Mouse (Mus musculus): ENCODE results near the gene 4933406M09Rik. TPM values are rescaled to one million over a fixed set of nuclear protein-coding genes. Genes with fewer than 3 reads are reported as not detected.
A peak's percentile ranks its signal among the peaks of the same experiment; 100 is the strongest.

Gene 4933406M09Rik
- polyA plus RNA-seq, 1 experiment from 2014 or later, result not detected

DNA sequence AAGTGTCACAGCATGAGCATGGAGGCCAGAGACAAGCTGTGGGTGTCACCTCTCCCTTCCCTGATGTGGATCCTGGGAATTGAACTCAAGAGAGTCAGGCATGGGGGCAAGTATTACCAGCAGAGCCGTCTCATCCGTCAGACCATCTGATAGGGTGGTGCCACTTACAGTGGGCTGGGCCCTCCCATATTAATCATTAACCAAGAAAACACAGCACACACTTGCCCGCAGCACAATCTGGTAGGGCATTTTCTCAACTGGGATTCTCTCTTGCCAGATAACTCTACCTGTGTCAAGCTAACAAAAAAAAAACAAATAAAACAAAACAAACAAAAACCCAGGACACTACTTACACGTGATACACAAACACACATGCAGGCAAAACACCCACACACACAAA is 28.3 kb upstream of the 4933406M09Rik start:
- H3K36me3 ChIP-seq (ENCODE audit: insufficient read depth, low read length), result peaks cover 34% of the 10 kb centered on the region
- peaks cover 8% of the 10 kb centered on the region for H3K4me1 ChIP-seq (replicated peaks; ENCODE audit: insufficient read depth, low read length)
- 60% methylated on average over 4 of the region's 4 CpGs for WGBS
- ATAC-seq (replicated peaks; ENCODE audit: low FRiP score, low read depth) (no peak), DNase-seq (ENCODE audit: low spot score) (no peak)
- no peak overlapping the region for H3K4me2 ChIP-seq (ENCODE audit: low read length)
- no peak for TF ChIP-seq CTCF (IDR thresholded peaks at IDR 0.05; ENCODE audit: low read depth)
- no peak overlapping the region for H3K4me3 ChIP-seq (replicated peaks; ENCODE audit: low read depth, low read length)
- no peaks in the 10 kb centered on the region for H3K9me3 ChIP-seq (replicated peaks; ENCODE audit: low read length)
- no peaks in the 10 kb centered on the region for H3K27me3 ChIP-seq (ENCODE audit: insufficient read depth, low read length)
- no peak overlapping the region for H3K9ac ChIP-seq (ENCODE audit: low read depth, low read length)
- H3K27ac ChIP-seq, result no peak overlapping the region

DNA sequence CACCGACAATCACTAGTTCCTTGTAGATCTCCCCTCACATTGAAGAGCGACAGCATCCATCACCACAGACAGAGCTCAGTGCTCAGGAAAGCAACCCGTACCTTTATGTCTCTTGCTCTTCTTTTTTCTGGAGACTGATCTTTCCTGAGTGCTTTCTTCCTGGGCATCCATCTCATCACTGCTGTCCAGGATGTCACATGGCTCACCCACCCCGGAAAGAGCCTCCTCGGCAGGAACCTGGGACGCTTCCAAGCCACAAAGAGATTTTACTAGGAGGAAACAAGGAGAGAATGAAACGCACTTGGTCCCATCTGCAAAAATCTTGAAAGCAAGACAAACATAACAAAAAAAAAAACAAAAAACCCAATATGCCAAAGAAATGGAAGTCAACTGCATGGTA is 25.1 kb upstream of the 4933406M09Rik start:
- H3K4me3 ChIP-seq (replicated peaks; ENCODE audit: low read depth, low read length), result peak overlapping the region; percentile 89; the same call in 1 of the 2 replicates
- ATAC-seq (replicated peaks; ENCODE audit: low FRiP score, low read depth) (no peak), DNase-seq (ENCODE audit: low spot score) (no peak)
- no peak overlapping the region for H3K27ac ChIP-seq
- H3K9ac ChIP-seq (ENCODE audit: low read depth, low read length), result peak overlapping the region; percentile 97
- H3K4me2 ChIP-seq (ENCODE audit: low read length), result peak overlapping the region; percentile 82
- H3K4me1 ChIP-seq (replicated peaks; ENCODE audit: insufficient read depth, low read length), result peaks cover 8% of the 10 kb centered on the region
- TF ChIP-seq CTCF (IDR thresholded peaks at IDR 0.05; ENCODE audit: low read depth), result no peak
- no peaks in the 10 kb centered on the region for H3K27me3 ChIP-seq (ENCODE audit: insufficient read depth, low read length)
- H3K9me3 ChIP-seq (replicated peaks; ENCODE audit: low read length), result no peaks in the 10 kb centered on the region
- WGBS, result 73% methylated on average over 7 of the region's 7 CpGs
- 0 out of 2 replicates have a peak, but pooled peaks cover 15% of the 10 kb centered on the region for H3K36me3 ChIP-seq (ENCODE audit: insufficient read depth, low read length)

- H3K9ac ChIP-seq (ENCODE audit: low read depth, low read length), result peak overlapping the region; percentile 97
- peak overlapping the region; percentile 82 for H3K4me2 ChIP-seq (ENCODE audit: low read length)
- no peak for TF ChIP-seq CTCF (IDR thresholded peaks at IDR 0.05; ENCODE audit: low read depth)
- H3K4me3 ChIP-seq (replicated peaks; ENCODE audit: low read depth, low read length), result peak overlapping the region; percentile 89
- DNase-seq (ENCODE audit: low spot score) (no peak), ATAC-seq (replicated peaks; ENCODE audit: low FRiP score, low read depth) (peak; percentile 78)
- H3K27ac ChIP-seq, result peak overlapping the region; percentile 88
- H3K27me3 ChIP-seq (ENCODE audit: insufficient read depth, low read length), result no peaks in the 10 kb centered on the region
- 1% methylated on average over 42 of the region's 44 CpGs for WGBS
- peaks cover 8% of the 10 kb centered on the region for H3K4me1 ChIP-seq (replicated peaks; ENCODE audit: insufficient read depth, low read length)
- 0 out of 2 replicates have a peak, but pooled peaks cover 9% of the 10 kb centered on the region for H3K36me3 ChIP-seq (ENCODE audit: insufficient read depth, low read length)
- H3K9me3 ChIP-seq (replicated peaks; ENCODE audit: low read length), result no peaks in the 10 kb centered on the region
Measured at GRCm38 (mm10) chr1:134361195-134361856, 24.4 kb upstream of the 4933406M09Rik start.

DNA sequence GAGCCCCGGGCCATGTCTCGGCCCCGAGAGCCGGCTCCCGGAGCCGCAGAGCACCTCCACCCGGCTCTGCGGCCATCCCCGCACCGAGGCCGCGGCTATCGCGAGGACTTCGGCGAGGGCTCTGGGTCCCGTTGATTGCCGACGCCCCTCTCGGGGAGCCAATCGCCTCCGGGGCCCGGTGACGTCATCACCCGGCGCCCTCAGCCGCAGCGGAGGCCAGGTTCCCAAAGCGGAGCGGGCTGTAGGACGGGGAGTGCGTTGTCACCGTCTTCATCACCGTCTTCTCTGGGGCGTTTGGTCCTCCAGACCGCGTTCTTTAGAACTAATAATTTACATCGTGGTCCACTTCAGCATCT is 23.9 kb upstream of the 4933406M09Rik start, which contains the start of gene Tmem183a:
Gene Tmem183a (minus strand): TSS at position 123 of the 356 bp plus-strand sequence.
- Histone ChIP-seq H3K27ac (peak within 1 kb of the TSS; percentile 88), H3K9me3 (replicated peaks; ENCODE audit: low read length) (no peaks in the 10 kb centered on the region), H3K27me3 (ENCODE audit: insufficient read depth, low read length) (no peaks in the 10 kb centered on the region), H3K4me2 (ENCODE audit: low read length) (peak within 1 kb of the TSS; percentile 82), H3K36me3 (ENCODE audit: insufficient read depth, low read length) (0 out of 2 replicates have a peak, but pooled peaks cover 7% of the 10 kb centered on the region), H3K9ac (ENCODE audit: low read depth, low read length) (peak within 1 kb of the TSS; percentile 97), H3K4me3 (replicated peaks; ENCODE audit: low read depth, low read length) (peak within 1 kb of the TSS; percentile 89), H3K4me1 (replicated peaks; ENCODE audit: insufficient read depth, low read length) (peaks cover 8% of the 10 kb centered on the region)
- under 1% methylated on average over 38 of the region's 38 CpGs for WGBS
- peak; percentile 96 for DNase-seq (ENCODE audit: low spot score)
- no peak for TF ChIP-seq CTCF (IDR thresholded peaks at IDR 0.05; ENCODE audit: low read depth)
- ATAC-seq (replicated peaks; ENCODE audit: low FRiP score, low read depth), result peak; percentile 97

DNA sequence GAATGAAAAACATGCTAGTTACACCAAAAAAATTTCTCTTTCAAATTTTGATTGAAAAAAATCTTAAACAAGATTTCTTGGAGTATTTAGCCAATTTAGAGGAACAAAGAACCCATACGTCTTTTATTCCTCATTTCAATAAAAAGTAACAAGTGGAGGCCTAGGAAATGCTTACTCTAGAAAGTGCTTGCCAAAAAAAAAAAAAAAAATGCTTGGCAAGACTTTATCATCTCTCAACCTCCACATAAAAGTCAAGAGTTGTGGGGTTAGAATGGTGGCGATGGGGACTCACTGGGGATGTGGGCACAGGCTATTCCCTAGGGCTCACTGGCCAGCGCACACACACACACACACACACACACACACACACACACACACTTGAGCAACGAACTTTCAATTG is 22.5 kb upstream of the 4933406M09Rik start:
- no peak for DNase-seq (ENCODE audit: low spot score)
- TF ChIP-seq CTCF (IDR thresholded peaks at IDR 0.05; ENCODE audit: low read depth), result no peak
- 0 out of 2 replicates have a peak, but pooled peaks cover 5% of the 10 kb centered on the region for H3K36me3 ChIP-seq (ENCODE audit: insufficient read depth, low read length)
- H3K9ac ChIP-seq (ENCODE audit: low read depth, low read length), result no peak overlapping the region
- no peak overlapping the region for H3K4me2 ChIP-seq (ENCODE audit: low read length)
- no peaks in the 10 kb centered on the region for H3K9me3 ChIP-seq (replicated peaks; ENCODE audit: low read length)
- 77% methylated on average over 4 of the region's 4 CpGs for WGBS
- H3K4me1 ChIP-seq (replicated peaks; ENCODE audit: insufficient read depth, low read length), result peaks cover 8% of the 10 kb centered on the region
- no peak for ATAC-seq (replicated peaks; ENCODE audit: low FRiP score, low read depth)
- no peak overlapping the region for H3K27ac ChIP-seq
- no peak overlapping the region for H3K4me3 ChIP-seq (replicated peaks; ENCODE audit: low read depth, low read length)
- H3K27me3 ChIP-seq (ENCODE audit: insufficient read depth, low read length), result no peaks in the 10 kb centered on the region

DNA sequence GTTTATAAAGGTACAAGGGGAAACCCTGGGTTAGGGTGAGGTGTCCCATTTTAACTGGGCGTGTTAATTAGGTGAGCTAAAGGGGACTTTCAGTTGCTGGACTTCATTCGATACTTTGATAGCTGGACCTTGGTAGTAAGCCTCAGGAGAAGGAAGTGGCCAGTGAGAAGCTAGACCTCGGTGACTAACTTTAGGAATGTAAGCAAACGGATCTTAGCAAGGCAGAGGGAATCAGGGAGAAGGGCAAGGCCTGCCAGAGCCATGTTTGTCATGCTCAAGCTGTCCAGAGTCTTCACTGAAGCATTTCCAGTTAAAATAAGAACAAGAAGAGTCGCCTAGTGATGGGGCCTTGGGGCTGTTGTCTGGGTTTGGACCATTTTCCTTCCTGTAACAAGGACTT is 20.2 kb upstream of the 4933406M09Rik start:
- H3K27ac ChIP-seq, result no peak overlapping the region
- H3K36me3 ChIP-seq (ENCODE audit: insufficient read depth, low read length), result no peaks in the 10 kb centered on the region
- peaks cover 7% of the 10 kb centered on the region for H3K4me1 ChIP-seq (replicated peaks; ENCODE audit: insufficient read depth, low read length)
- no peak for TF ChIP-seq CTCF (IDR thresholded peaks at IDR 0.05; ENCODE audit: low read depth)
- ATAC-seq (replicated peaks; ENCODE audit: low FRiP score, low read depth) (no peak), DNase-seq (ENCODE audit: low spot score) (no peak)
- H3K9me3 ChIP-seq (replicated peaks; ENCODE audit: low read length), result 0 out of 2 replicates have a peak, but pooled peaks cover 3% of the 10 kb centered on the region
- no peak overlapping the region for H3K9ac ChIP-seq (ENCODE audit: low read depth, low read length)
- WGBS, result 62% methylated on average over 5 of the region's 5 CpGs
- H3K4me3 ChIP-seq (replicated peaks; ENCODE audit: low read depth, low read length), result no peak overlapping the region
- H3K27me3 ChIP-seq (ENCODE audit: insufficient read depth, low read length), result no peaks in the 10 kb centered on the region
- no peak overlapping the region for H3K4me2 ChIP-seq (ENCODE audit: low read length)
